Mouse (Mus musculus) heart, embryonic 11.5 days (tissue): Measurements from ENCODE around the gene Large2. TPM values are rescaled to one million over a fixed set of nuclear protein-coding genes. Genes with fewer than 3 reads are reported as not detected.

Experiments used
- ATAC-seq: fragments of 200-750 bp; cut with Nextera tagmentation; replicated peaks from 2 replicates; pipeline ENCODE4 v1.8.0; 2017; ENCODE audit warnings: moderate library complexity; ENCODE audit not compliant: insufficient number of reproducible peaks, low FRiP score, low TSS enrichment
- H3K27ac ChIP-seq: fragments of 300-500 bp; sonication (generic); 2 replicates; pipeline ENCODE4 v1.5.1; 2014; ENCODE audit warnings: mild to moderate bottlenecking, low read depth, low read length
- H3K27me3 ChIP-seq: fragments of 300-500 bp; sonication (generic); 2 replicates; pipeline ENCODE4 v1.6.1; 2014; ENCODE audit warnings: mild to moderate bottlenecking, low read length, mixed read lengths; ENCODE audit not compliant: control insufficient read depth, insufficient read depth
- H3K36me3 ChIP-seq: fragments of 300-500 bp; sonication (generic); 2 replicates; pipeline ENCODE4 v1.6.1; 2014; ENCODE audit warnings: mild to moderate bottlenecking, low read length, moderate library complexity, mixed read lengths; ENCODE audit not compliant: control insufficient read depth, insufficient read depth
- H3K4me1 ChIP-seq: fragments of 300-500 bp; sonication (generic); 2 replicates; pipeline ENCODE4 v1.6.1; 2014; ENCODE audit warnings: low read length; ENCODE audit not compliant: control insufficient read depth, insufficient read depth
- H3K4me2 ChIP-seq: fragments of 300-500 bp; sonication (generic); 2 replicates; pipeline ENCODE4 v1.6.1; 2014; ENCODE audit warnings: mild to moderate bottlenecking, moderate library complexity
- H3K4me3 ChIP-seq: fragments of 300-500 bp; sonication (generic); 2 replicates; pipeline ENCODE4 v1.5.1; 2014; ENCODE audit warnings: low read depth, low read length
- H3K9ac ChIP-seq: fragments of 300-500 bp; sonication (generic); 2 replicates; pipeline ENCODE4 v1.6.1; 2014; ENCODE audit warnings: mild to moderate bottlenecking, low read depth, low read length, moderate library complexity
- H3K9me3 ChIP-seq: fragments of 300-500 bp; sonication (generic); replicated peaks from 2 replicates; pipeline ENCODE4 v1.6.1; 2016; ENCODE audit warnings: low read length; ENCODE audit not compliant: control insufficient read depth
- WGBS: fragments of 180-500 bp; shearing (Covaris S2); extraction: QIAGEN DNeasy Blood & Tissue Kit; methylation state at CpG from one replicate; pipeline ENCODE4 v1.1.7; 2014; ENCODE audit not compliant: insufficient replicate concordance; 5-methylcytosine and 5-hydroxymethylcytosine counted together
- polyA plus RNA-seq: library from polyadenylated mRNA; unstranded; fragments of >200 nt; fragmentation: Nextera tagmentation; extraction: Ambion mirVana; gene quantifications from 2 replicates; pipeline ENCODE4 v1.2.1, GENCODE M21; 2014

Large2 gene
- polyA plus RNA-seq, 1 experiment from 2014 or later, result 2.0 TPM

DNA sequence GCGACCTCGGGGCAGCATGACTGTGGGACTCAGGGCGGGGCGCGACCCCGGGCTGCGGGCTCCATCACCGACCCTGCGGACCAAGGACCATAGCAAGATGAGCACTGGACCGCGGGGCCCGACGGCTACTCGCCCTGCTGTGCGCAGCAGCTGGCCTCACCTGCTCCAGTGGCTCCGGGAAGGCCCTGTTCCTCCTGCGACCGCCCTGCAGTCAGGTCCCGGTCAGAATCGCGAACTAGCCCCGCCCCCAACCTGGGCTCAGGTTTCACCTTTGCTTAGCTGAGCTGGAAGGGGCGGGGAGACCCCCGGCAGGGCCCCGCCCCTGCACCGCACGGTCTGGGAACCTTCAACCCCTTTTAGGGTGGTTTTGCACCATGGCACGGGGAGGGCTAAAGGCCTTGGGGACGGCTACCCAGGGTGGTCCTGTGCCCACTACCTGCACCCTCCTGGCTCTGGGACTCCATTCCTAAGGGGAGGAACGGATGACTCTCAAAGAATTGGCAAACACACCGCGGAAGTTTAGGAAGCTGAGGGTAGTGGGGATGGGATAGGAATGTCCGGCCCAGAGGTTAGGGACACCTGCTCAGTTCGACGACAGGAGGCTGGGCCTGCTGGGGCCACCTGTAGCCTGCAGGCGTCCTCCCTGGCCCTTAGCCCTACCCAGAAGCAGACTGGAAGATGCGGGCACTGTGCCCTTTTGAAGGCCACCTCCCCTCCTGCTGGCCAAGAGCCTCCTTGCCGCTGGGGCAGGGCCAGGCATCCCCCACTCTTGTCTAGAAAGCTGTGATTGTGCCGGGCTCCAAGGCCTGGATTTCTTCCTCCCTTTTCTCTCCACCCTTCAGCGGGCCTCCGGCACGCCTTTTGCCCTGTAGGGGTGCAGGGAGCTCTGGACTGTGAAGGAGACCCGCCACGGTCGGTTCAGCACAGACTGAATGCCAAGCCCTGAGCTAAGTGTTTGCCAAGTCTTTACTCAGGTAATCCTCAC, 3.6 kb downstream of the Large2 start:
- 5% methylated on average over 44 of the region's 45 CpGs for WGBS
- no peak overlapping the region for H3K27ac ChIP-seq
- no peaks in the 10 kb centered on the region for H3K36me3 ChIP-seq
- H3K4me3 ChIP-seq, result peak overlapping the region; percentile 46
- ATAC-seq, result 0 out of 2 replicates have a peak, but pooled peaks have one; percentile 3
- H3K9ac ChIP-seq, result peak overlapping the region; percentile 52; the same call in 1 of the 2 replicates
- H3K4me1 ChIP-seq, result peaks cover 25% of the 10 kb centered on the region
- H3K4me2 ChIP-seq, result peak overlapping the region; percentile 85
- no peaks in the 10 kb centered on the region for H3K9me3 ChIP-seq
- H3K27me3 ChIP-seq, result peaks cover 55% of the 10 kb centered on the region

DNA sequence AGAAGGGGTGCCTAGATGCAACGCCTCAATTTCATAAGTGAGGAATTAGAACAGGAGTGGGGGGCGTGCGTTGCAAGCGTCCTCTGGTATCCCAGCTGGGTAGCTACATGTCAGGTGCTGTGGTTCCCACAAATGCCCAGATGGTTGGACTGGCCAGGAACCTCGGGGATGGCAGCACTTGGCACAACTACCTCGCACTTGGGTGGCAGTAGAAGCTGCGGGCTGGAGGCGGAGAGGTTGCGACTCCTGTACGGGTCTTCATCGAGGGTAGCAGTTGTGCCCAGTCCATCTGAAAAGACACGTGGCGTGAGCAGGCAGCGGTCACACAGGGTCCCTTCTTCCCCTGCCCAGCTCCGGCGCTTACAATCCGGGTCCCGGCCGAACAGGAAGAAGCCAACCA, 4.3 kb downstream of the Large2 start:
- Histone ChIP-seq H3K4me3 (peak overlapping the region; percentile 46), H3K9me3 (no peaks in the 10 kb centered on the region), H3K36me3 (no peaks in the 10 kb centered on the region), H3K27ac (no peak overlapping the region), H3K4me2 (peak overlapping the region; percentile 85), H3K27me3 (peaks cover 55% of the 10 kb centered on the region), H3K4me1 (peaks cover 20% of the 10 kb centered on the region), H3K9ac (peak overlapping the region; percentile 52; the same call in 1 of the 2 replicates)
- ATAC-seq, result no peak
- 13% methylated on average over 19 of the region's 19 CpGs for WGBS

DNA sequence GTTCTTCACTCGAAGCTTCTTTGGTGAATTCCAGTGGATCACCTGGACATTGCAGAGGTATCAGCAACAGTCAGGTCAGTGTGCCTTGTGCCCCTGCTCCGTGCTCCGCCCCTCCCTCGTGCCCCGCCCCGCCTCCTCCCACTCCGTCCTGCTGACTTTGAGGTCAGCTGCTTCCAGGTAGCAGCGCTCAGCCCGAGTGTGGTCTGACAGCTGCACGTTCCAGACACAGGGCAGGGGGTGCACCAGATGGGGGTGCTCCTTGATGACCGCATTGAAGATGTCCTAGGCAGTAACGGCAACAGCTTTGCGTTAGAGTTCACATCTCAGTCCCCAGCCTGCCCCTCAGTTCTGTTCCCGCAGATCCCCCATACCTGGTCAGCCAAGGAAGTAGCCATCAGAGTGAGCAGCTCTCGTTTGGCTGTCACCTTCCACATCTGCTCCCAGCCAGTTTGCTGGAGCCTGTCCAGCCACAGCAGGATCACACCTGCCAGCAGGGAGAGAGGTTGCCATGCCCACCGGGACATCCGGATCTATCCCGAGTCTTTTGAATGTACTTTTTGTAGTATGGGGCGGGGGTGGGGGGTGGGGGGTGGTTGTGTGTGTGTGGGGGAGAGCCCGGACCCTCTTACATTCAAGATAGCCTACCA, 7.2 kb downstream of the Large2 start:
- no peak overlapping the region for H3K27ac ChIP-seq
- peaks cover 18% of the 10 kb centered on the region for H3K4me1 ChIP-seq
- H3K9ac ChIP-seq, result no peak overlapping the region
- no peak overlapping the region for H3K4me2 ChIP-seq
- H3K4me3 ChIP-seq, result no peak overlapping the region
- ATAC-seq, result no peak
- no peaks in the 10 kb centered on the region for H3K9me3 ChIP-seq
- H3K27me3 ChIP-seq, result peaks cover 46% of the 10 kb centered on the region
- WGBS, result 27% methylated on average over 20 of the region's 20 CpGs
- H3K36me3 ChIP-seq, result no peaks in the 10 kb centered on the region

GRCm38 (mm10) chr2:92365568-92365967, 9.1 kb downstream of the Large2 start:
- no peak overlapping the region for H3K4me2 ChIP-seq
- no peak for ATAC-seq
- 0 out of 2 replicates have a peak, but pooled peaks cover 3% of the 10 kb centered on the region for H3K36me3 ChIP-seq
- peaks cover 7% of the 10 kb centered on the region for H3K4me1 ChIP-seq
- no peak overlapping the region for H3K9ac ChIP-seq
- 84% methylated on average over 10 of the region's 10 CpGs for WGBS
- peaks cover 27% of the 10 kb centered on the region for H3K27me3 ChIP-seq
- H3K27ac ChIP-seq, result no peak overlapping the region
- H3K9me3 ChIP-seq, result no peaks in the 10 kb centered on the region
- H3K4me3 ChIP-seq, result no peak overlapping the region

- no peaks in the 10 kb centered on the region for H3K9me3 ChIP-seq
- H3K36me3 ChIP-seq, result peaks cover 9% of the 10 kb centered on the region
- ATAC-seq, result no peak
- no peak overlapping the region for H3K4me3 ChIP-seq
- WGBS, result 92% methylated on average over 4 of the region's 4 CpGs
- peaks cover 3% of the 10 kb centered on the region; the same call in 1 of the 2 replicates for H3K4me1 ChIP-seq
- H3K27ac ChIP-seq, result no peak overlapping the region
- H3K27me3 ChIP-seq, result peaks cover 12% of the 10 kb centered on the region
- no peak overlapping the region for H3K9ac ChIP-seq
- no peak overlapping the region for H3K4me2 ChIP-seq
Observed at GRCm38 (mm10) chr2:92364086-92364485, 10.6 kb downstream of the Large2 start.

DNA sequence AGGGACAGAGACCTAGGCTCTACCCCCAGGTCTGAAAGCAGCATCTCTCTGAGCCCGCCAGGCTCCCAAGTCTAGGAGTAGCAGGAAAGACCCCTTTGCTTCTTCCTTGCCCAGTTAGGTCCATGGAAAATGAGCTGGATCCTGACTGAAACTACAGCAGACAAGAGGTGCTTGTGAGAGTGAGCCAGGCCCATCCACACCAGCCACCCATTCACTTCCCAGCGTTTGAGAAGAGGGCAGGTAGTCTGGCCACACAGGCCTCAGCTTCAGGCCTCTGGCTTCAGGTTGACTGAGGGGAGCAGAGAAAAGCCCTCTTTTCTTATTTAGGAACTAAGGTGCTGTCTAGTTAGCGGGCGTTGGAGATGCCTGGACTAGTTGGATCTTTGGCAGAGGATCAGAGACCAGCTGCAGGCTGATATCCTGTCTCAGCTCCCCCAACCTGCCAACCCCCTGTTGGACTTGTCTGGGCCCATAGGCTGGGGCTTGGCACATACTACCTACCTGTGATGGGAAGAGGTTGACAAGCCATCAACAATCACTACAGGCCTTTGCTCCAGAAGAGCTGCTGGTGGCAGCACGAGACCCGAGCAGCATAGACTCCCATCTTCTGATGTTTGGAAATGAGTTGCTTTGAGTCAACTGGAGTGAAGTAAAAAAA, 12.0 kb downstream of the Large2 start:
- no peak overlapping the region for H3K27ac ChIP-seq
- peaks cover 3% of the 10 kb centered on the region; the same call in 1 of the 2 replicates for H3K4me1 ChIP-seq
- no peak overlapping the region for H3K9ac ChIP-seq
- H3K27me3 ChIP-seq, result 0 out of 2 replicates have a peak, but pooled peaks cover 3% of the 10 kb centered on the region
- ATAC-seq, result no peak
- H3K9me3 ChIP-seq, result no peaks in the 10 kb centered on the region
- no peak overlapping the region for H3K4me3 ChIP-seq
- H3K4me2 ChIP-seq, result no peak overlapping the region
- H3K36me3 ChIP-seq, result peaks cover 16% of the 10 kb centered on the region
- WGBS, result 83% methylated on average over 6 of the region's 6 CpGs

DNA sequence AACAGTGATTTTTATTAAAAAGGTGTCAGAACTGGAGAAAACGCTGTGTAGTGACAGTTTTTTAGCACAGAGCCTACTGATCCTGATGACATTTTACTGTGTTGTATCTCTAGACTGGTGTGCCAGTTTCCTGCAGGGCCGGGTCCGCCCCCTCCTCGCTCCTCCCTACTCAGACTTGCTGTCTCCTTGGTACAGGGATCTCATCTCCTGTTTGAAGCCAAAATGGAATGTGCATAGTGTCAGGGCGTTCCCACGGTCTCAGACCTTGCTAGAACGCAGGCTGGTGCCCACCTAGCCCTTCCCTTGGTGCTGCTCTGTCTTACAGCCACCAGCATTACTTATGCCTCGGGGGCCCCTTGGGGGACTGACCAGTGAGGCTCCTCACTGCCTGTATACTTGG, 12.9 kb downstream of the Large2 start:
- Histone ChIP-seq H3K27me3 (0 out of 2 replicates have a peak, but pooled peaks cover 3% of the 10 kb centered on the region), H3K36me3 (peaks cover 21% of the 10 kb centered on the region), H3K4me1 (no peaks in the 10 kb centered on the region), H3K9me3 (no peaks in the 10 kb centered on the region), H3K27ac (no peak overlapping the region), H3K9ac (no peak overlapping the region), H3K4me2 (no peak overlapping the region), H3K4me3 (no peak overlapping the region)
- ATAC-seq, result no peak
- WGBS, result 73% methylated on average over 8 of the region's 8 CpGs

DNA sequence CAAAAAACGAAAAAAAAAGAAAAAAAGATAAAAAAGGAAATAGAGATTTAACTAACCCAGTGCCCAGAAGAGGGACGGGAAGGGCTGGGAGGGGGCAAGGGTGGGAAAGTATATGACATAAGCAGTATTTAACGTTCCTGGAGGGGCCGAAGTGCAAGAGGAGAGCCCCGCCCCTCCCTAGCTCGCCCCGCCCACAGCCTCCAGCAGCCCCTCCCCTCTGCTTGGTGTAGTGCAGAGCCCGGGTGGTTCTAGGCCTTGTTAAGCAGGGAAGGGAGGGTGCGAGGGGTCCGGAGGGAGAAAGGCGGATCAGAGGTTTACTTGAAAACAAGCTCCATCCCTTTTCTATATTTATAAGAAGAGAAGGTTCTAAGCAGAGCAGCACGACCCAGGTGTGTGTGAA, 13.8 kb downstream of the Large2 start:
- H3K4me2 ChIP-seq, result no peak overlapping the region
- no peaks in the 10 kb centered on the region for H3K4me1 ChIP-seq
- H3K9me3 ChIP-seq, result no peaks in the 10 kb centered on the region
- ATAC-seq, result no peak
- H3K27me3 ChIP-seq, result no peaks in the 10 kb centered on the region
- H3K4me3 ChIP-seq, result no peak overlapping the region
- peaks cover 23% of the 10 kb centered on the region for H3K36me3 ChIP-seq
- WGBS, result 25% methylated on average over 12 of the region's 12 CpGs
- H3K27ac ChIP-seq, result no peak overlapping the region
- no peak overlapping the region for H3K9ac ChIP-seq
